Mouse (Mus musculus) heart, adult 9 months (tissue): ENCODE data around the gene Gfra1.

Experiments used
- DNase-seq, 2 experiments: peaks; one replicate each; pipeline ENCODE4 v3.0.0; 2022; ENCODE audit warnings: low spot score in 2 of 2

The Gfra1 gene

GRCm38 (mm10) chr19:58395785-58396603, 59.7 kb downstream of the Gfra1 start:
- no peak for DNase-seq

GRCm38 (mm10) chr19:58393121-58393520, 62.6 kb downstream of the Gfra1 start:
- DNase-seq: no peak

GRCm38 (mm10) chr19:58391796-58392195, 63.9 kb downstream of the Gfra1 start:
- no peak for DNase-seq

GRCm38 (mm10) chr19:58389466-58389865, 66.2 kb downstream of the Gfra1 start:
- no peak for DNase-seq

GRCm38 (mm10) chr19:58388851-58389447, 66.8 kb downstream of the Gfra1 start:
- no peak for DNase-seq

GRCm38 (mm10) chr19:58383273-58383672, 72.4 kb downstream of the Gfra1 start:
- DNase-seq: peak; percentile 4

GRCm38 (mm10) chr19:58382535-58382934, 73.2 kb downstream of the Gfra1 start:
- DNase-seq: no peak

- DNase-seq: no peak
Observed at GRCm38 (mm10) chr19:58377969-58378368, 77.7 kb downstream of the Gfra1 start.

- DNase-seq: no peak
Observed at GRCm38 (mm10) chr19:58376675-58377102, 79.0 kb downstream of the Gfra1 start.

- no peak for DNase-seq
Observed at GRCm38 (mm10) chr19:58374648-58375047, 81.1 kb downstream of the Gfra1 start.

GRCm38 (mm10) chr19:58374155-58374554, 81.6 kb downstream of the Gfra1 start:
- DNase-seq: no peak

- DNase-seq: no peak
Observed at GRCm38 (mm10) chr19:58368513-58368912, 87.2 kb downstream of the Gfra1 start.

GRCm38 (mm10) chr19:58364688-58365087, 91.0 kb downstream of the Gfra1 start:
- DNase-seq: no peak

- DNase-seq: no peak
Observed at GRCm38 (mm10) chr19:58360982-58361381, 94.7 kb downstream of the Gfra1 start.

GRCm38 (mm10) chr19:58358063-58358462, 97.6 kb downstream of the Gfra1 start:
- no peak for DNase-seq

GRCm38 (mm10) chr19:58353953-58354352, 101.8 kb downstream of the Gfra1 start:
- no peak for DNase-seq

GRCm38 (mm10) chr19:58353260-58353870, 102.3 kb downstream of the Gfra1 start:
- no peak for DNase-seq

GRCm38 (mm10) chr19:58349890-58350408, 105.8 kb downstream of the Gfra1 start:
- no peak for DNase-seq

GRCm38 (mm10) chr19:58345137-58345536, 110.6 kb downstream of the Gfra1 start:
- DNase-seq: no peak

GRCm38 (mm10) chr19:58341351-58341750, 114.4 kb downstream of the Gfra1 start:
- no peak for DNase-seq

GRCm38 (mm10) chr19:58340221-58340620, 115.5 kb downstream of the Gfra1 start:
- DNase-seq: no peak

- DNase-seq: no peak
Observed at GRCm38 (mm10) chr19:58336802-58337201, 118.9 kb downstream of the Gfra1 start.
